8 mouse cellular contexts compared by ENCODE assay signal in the genomic region with DNA sequence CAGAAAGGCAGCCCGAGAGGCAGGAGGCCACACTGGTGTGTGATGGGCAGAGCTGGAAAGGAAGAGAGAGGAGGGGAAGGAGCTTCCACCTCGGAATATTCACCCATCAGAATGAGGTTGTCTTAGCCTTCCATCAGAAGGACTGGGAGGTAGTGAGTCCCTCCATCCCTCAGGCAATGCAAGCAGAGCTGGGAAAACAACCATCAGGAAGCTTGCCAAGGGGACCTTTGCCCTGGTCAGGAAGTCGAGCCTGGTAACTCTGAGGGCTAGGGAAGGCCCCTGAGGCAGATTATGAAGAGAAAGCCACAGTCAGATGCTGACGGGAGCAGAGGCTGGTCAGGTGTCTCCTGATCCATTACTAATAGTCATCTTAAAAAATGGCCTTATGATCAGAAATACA. TPM values are rescaled to one million over a fixed set of nuclear protein-coding genes. Genes with fewer than 3 reads are reported as not detected.
DNase-seq lines count a peak whose midpoint lies in the region; ATAC-seq and TF ChIP-seq lines count a peak whose summit lies in the region.
"Had no signal": no experiment of that assay in that cellular context is flagged by ENCODE, and none has a peak within 500 bp of the region (broad histone marks: within the 10 kb centered on the region; RNA-seq: fewer than 3 reads in every experiment).

No protein-coding gene starts in this region.

- no peak overlapping the region for H3K9ac ChIP-seq in lung, embryonic 15.5 days
- no peak overlapping the region for H3K9ac ChIP-seq in kidney, embryonic 14.5 days (ENCODE audit: low read depth, low read length)
- H3K9ac ChIP-seq in neural tube, embryonic 15.5 days (replicated peaks) = no peak overlapping the region

- no peaks in the 10 kb centered on the region for H3K27me3 ChIP-seq in lung, embryonic 15.5 days
- no peaks in the 10 kb centered on the region for H3K27me3 ChIP-seq in kidney, embryonic 14.5 days (ENCODE audit: control insufficient read depth, insufficient read depth, low read length)
- H3K27me3 ChIP-seq in neural tube, embryonic 15.5 days (replicated peaks) = no peaks in the 10 kb centered on the region

- intact Hi-C loops in left cerebral cortex, adult 2 months (cut with DNase I) = loop anchor here (5.0 to 10.0 kb wide), 2 partner anchors 42 to 149 kb away; a partner anchor contains a TSS

- 30% methylated on average over 4 of the region's 4 CpGs for WGBS in lung, embryonic 15.5 days
- 24% methylated on average over 4 of the region's 4 CpGs for WGBS in kidney, embryonic 14.5 days
- 44% methylated on average over 4 of the region's 4 CpGs for WGBS in neural tube, embryonic 15.5 days

- DNase-seq in lung, postnatal 25 days (ENCODE audit: low spot score) = no peak
- peak; percentile 61 for DNase-seq in fibroblast of lung, adult 2 months (ENCODE audit: low read depth)
- DNase-seq in layer of hippocampus, adult 9-10 months (ENCODE audit: low spot score) = no peak
- no peak for DNase-seq in left cerebral cortex, adult 2 months (ENCODE audit: extremely low spot score in 1 of 2, low spot score in 2 of 2)

- ATAC-seq in lung, embryonic 15.5 days (ENCODE audit: borderline replicate concordance, extremely low read depth, low FRiP score, low TSS enrichment) = peak; percentile 25; the same call in 1 of the 2 replicates
- ATAC-seq in kidney, embryonic 14.5 days (ENCODE audit: low FRiP score, low TSS enrichment) = peak; percentile 7; the same call in 1 of the 2 replicates
- ATAC-seq in neural tube, embryonic 15.5 days (ENCODE audit: low FRiP score) = no peak

- H3K4me3 ChIP-seq in lung, embryonic 15.5 days = no peak overlapping the region
- H3K4me3 ChIP-seq in kidney, embryonic 14.5 days (ENCODE audit: low read length) = no peak overlapping the region
- no peak overlapping the region for H3K4me3 ChIP-seq in neural tube, embryonic 15.5 days (replicated peaks)
- H3K4me3 ChIP-seq in left cerebral cortex, adult 2 months = no peak overlapping the region
- H3K4me3 ChIP-seq: megakaryocyte, embryonic 14.5 days had no signal

- H3K4me2 ChIP-seq in lung, embryonic 15.5 days = no peak overlapping the region
- no peak overlapping the region for H3K4me2 ChIP-seq in kidney, embryonic 14.5 days (replicated peaks; ENCODE audit: low read depth, low read length)
- no peak overlapping the region for H3K4me2 ChIP-seq in neural tube, embryonic 15.5 days

- H3K36me3 ChIP-seq in lung, embryonic 15.5 days = no peaks in the 10 kb centered on the region
- 0 out of 2 replicates have a peak, but pooled peaks cover 2% of the 10 kb centered on the region for H3K36me3 ChIP-seq in kidney, embryonic 14.5 days (ENCODE audit: control insufficient read depth, insufficient read depth, low read length)
- H3K36me3 ChIP-seq in neural tube, embryonic 15.5 days = no peaks in the 10 kb centered on the region

- peaks cover 33% of the 10 kb centered on the region for H3K4me1 ChIP-seq in lung, embryonic 15.5 days
- peaks cover 24% of the 10 kb centered on the region for H3K4me1 ChIP-seq in kidney, embryonic 14.5 days (ENCODE audit: control insufficient read depth, insufficient read depth, low read length)
- H3K4me1 ChIP-seq in neural tube, embryonic 15.5 days = peaks cover 27% of the 10 kb centered on the region

- peak overlapping the region; percentile 68 for H3K27ac ChIP-seq in lung, embryonic 15.5 days
- H3K27ac ChIP-seq in kidney, embryonic 14.5 days (ENCODE audit: low read depth, low read length) = peak overlapping the region; percentile 66; the same call in 1 of the 2 replicates
- 0 out of 2 replicates have a peak overlapping the region, but pooled peaks have one; percentile 51 for H3K27ac ChIP-seq in neural tube, embryonic 15.5 days (replicated peaks)
- H3K27ac ChIP-seq in left cerebral cortex, adult 2 months = no peak overlapping the region

- no peaks in the 10 kb centered on the region for H3K9me3 ChIP-seq in lung, embryonic 15.5 days
- no peaks in the 10 kb centered on the region for H3K9me3 ChIP-seq in kidney, embryonic 14.5 days (ENCODE audit: control insufficient read depth, low read length)
- H3K9me3 ChIP-seq in neural tube, embryonic 15.5 days (replicated peaks) = no peaks in the 10 kb centered on the region
- H3K9me3 ChIP-seq: megakaryocyte, embryonic 14.5 days had no signal

- no peak for TF ChIP-seq CTCF in left cerebral cortex, adult 2 months (IDR thresholded peaks at IDR 0.05)

RNA-seq across cellular contexts. Expression of a gene that starts 31.7 kb away (rescaled TPM):
- 23.1 and 24.3 TPM in 2 replicates for polyA plus RNA-seq in lung, embryonic 15.5 days (2015; fragmentation: Nextera tagmentation; extraction: Ambion mirVana)
- polyA plus RNA-seq in kidney, embryonic 14.5 days (2014; fragmentation: Nextera tagmentation; extraction: Ambion mirVana) = 44.4 and 46.6 TPM in 2 replicates
- polyA plus RNA-seq in neural tube, embryonic 15.5 days (2015; fragmentation: Nextera tagmentation; extraction: Ambion mirVana) = 38.0 and 42.9 TPM in 2 replicates
- 10 to 100 TPM; 24.0 to 24.3 TPM for total RNA-seq in left cerebral cortex, adult 2 months (2021)

RNA-seq across cellular contexts. Expression of a gene that starts 43.1 kb away (rescaled TPM):
- 21.4 and 22.4 TPM in 2 replicates for polyA plus RNA-seq in lung, embryonic 15.5 days (2015; fragmentation: Nextera tagmentation; extraction: Ambion mirVana)
- polyA plus RNA-seq in kidney, embryonic 14.5 days (2014; fragmentation: Nextera tagmentation; extraction: Ambion mirVana) = 17.0 and 24.0 TPM in 2 replicates
- polyA plus RNA-seq in neural tube, embryonic 15.5 days (2015; fragmentation: Nextera tagmentation; extraction: Ambion mirVana) = 13.4 and 17.0 TPM in 2 replicates
- 10 to 100 TPM; 47.0 TPM for total RNA-seq in left cerebral cortex, adult 2 months (2021)
